Mouse (Mus musculus) c-Kit-positive CD71-negative TER-119-negative erythroid progenitor cells, embryonic 14.5 days (primary cell): ENCODE measurements around the gene Nobox.

Experiments
- DNase-seq: peaks from one replicate; pipeline ENCODE4 v3.0.0-alpha.2; 2013; ENCODE audit warnings: low read depth

Gene Nobox

DNA sequence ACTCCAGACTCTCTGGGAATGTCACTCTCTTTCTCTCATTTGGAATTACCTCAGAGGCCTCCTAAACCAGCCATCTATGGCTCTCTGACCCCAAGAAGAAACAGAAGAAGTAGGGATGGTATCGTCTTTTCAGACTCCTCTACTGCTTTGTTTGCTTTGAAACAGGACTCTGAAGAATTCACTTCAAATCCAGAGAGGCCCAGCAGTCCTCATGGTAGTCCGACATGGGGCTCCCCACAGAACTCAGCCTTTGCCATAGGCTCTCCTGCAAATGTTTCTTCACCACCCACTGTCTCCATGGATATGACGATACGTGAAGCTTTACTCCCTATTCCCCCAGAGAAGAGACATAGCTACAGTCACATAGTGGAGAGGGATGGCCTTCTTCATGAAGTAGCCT is 35.2 kb downstream of the Nobox start:
- DNase-seq = no peak

DNA sequence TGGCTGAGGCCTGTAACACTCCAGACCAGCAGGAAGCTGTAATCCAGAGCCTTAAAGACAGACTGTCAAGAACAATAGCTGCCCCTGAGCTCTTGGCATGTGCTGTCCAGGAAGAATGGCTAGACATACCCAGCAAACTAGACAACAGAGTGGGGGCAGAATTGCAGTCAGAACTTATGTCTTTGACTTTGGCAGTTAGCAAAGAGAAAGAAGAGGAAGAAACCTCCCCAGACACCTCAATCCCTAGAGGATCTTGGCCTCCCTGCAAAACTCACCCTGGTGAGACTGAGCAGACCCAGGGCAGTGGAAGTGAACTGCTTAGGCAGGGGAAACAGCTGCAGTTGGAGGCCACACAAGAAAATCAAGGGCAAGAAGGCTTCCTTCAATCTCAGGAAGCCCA is 36.8 kb downstream of the Nobox start:
- no peak for DNase-seq

DNA sequence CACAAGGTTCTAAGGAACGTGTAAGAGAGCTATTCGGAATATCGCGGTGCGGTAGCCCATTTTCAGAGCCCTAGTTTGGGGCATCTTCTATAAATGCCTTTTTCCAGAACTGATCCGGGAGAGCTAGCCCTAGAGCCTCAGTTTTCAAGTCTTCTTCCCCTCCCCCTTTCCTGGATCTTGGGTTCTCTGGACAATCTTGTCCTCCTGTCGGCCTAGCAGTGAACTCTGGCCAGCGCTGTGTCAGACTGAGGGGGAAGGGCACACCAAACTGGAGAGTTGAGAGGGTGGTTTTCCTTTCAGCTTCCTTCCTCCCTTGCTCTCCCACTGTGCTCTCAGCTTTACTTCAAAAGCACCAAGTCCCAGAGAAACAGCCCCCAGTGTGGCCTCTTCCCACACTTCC is 43.0 kb downstream of the Nobox start:
- DNase-seq = no peak

DNA sequence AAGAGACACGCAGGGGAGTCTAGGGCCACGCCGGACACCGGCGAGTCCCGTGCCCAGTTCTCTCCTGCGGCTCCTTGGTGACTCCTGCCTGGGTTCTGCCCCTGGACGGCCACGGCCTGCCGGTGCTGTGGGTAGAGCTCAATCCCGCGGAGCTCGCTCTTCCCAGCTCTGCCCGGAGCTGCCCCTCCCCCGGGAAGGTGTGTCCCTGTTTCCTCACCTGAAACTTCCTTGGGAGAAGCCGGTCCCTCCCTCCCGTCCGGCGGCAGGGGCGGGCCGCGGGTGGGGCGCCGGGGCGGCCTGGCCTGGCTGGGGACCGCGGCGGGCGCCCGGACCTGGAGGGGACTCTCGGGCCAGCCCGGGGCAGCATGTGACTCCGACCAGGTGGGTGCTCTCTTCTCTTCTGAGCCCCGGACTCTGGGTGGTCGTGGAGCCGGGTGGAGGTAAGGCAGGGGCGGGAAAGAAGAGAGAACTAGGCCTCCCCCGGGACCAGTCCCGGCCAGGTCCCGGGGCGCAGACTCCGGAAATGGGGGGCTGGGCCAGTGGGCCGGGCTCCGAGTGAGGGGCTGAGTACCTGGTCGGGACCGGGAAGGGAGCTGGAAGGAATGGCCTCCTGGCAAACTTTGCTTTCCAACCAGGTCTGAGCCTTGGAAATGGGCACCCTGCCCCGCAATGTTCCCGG is 43.9 kb downstream of the Nobox start, which contains the start of gene Arhgef5:
Arhgef5 (plus strand) TSS at position 220 of the 679 bp plus-strand sequence.
- no peak for DNase-seq

DNA sequence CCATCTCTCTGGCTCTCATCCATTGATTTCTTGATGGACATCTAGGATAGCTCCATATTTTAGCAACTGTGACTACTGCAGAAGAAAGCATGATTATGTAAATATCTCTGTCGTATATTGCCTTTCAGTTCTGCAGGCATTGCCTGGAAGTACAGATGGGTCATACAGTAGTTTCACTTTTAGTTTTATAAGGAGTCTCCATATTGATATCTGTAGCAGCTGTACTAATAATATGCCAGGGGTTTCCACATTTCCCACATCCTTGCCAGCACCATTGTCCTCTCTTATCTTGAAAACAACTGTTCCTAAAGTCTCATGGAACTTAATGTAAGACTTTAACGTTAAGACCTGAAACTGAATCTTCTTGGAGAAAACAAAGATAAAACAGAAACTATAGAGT is 48.6 kb downstream of the Nobox start:
- no peak for DNase-seq

DNA sequence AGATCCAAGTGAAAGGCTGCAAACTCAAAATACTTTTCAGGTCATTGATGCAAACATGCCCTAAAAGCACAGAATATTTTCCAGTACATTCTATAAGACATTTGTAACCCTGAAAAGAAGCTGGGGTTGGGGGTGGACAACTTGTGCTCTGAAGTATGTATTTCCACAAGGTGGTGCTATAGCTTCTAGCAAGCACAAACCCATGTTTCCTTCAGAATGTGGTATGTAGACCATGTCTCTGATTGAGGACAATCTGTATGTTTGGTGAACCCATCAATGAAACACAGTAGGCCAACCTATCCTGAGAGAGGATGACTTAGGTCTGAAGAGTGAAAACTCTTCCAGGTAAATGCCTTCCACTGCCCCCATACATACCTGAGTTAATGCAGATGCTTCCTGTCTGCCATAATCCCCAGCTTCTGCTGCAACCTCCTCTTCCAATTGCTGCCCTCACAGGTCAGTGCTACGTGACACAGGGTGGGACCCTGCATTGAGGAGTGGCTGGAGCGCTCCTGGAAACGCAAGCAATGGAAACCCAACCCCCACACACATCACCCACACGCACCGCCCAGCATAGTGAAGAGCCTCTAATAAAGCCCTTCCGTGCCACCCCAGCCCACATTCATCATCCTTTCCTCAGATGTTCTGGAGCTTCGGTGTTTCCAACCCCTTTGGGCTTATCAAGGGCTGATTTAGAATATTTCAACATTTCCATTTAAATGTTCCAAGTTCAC is 55.0 kb downstream of the Nobox start:
- DNase-seq = no peak
